Mouse (Mus musculus) colon, adult 2 months (tissue): ENCODE data around the gene Zfp384. TPM values are rescaled to one million over a fixed set of nuclear protein-coding genes. Genes with fewer than 3 reads are reported as not detected.

Source experiments
- polyA plus RNA-seq: library from polyadenylated mRNA; depleted of rRNA; stranded (reverse); fragments of >200 nt; gene quantifications from 2 replicates; pipeline ENCODE4 v1.2.3, GENCODE M21; 2012; rRNA removed

Zfp384 gene
- 59.4 and 64.6 TPM in 2 replicates for polyA plus RNA-seq

GRCm38 (mm10) chr6:125009129-125009180 is at the start of gene Zfp384:
TSS of gene Zfp384 (plus strand) at chr6:125009145.

GRCm38 (mm10) chr6:124965088-124965719 is 43.7 kb upstream of the Zfp384 start, which contains the start of gene Cops7a:
TSS of gene Cops7a (minus strand) at chr6:124965538.

GRCm38 (mm10) chr6:124996551-124997501 is 12.1 kb upstream of the Zfp384 start, which contains the start of gene Pianp:
TSS of gene Pianp (plus strand) at chr6:124996694.

GRCm38 (mm10) chr6:125039533-125040153 is 30.7 kb downstream of the Zfp384 start, which contains the start of gene Ing4:
TSS of gene Ing4 (plus strand) at chr6:125039760.

GRCm38 (mm10) chr6:125049678-125050077 is 40.7 kb downstream of the Zfp384 start, which contains the start of gene Acrbp:
TSS of gene Acrbp (plus strand) at chr6:125049689.

GRCm38 (mm10) chr6:125067571-125067995 is 58.6 kb downstream of the Zfp384 start, which contains the start of gene Lpar5:
TSS of gene Lpar5 (plus strand) at chr6:125067920.

Other genes starting within 250 kb of the Zfp384 start
- 8.6 and 8.8 TPM in 2 replicates for gene Eno2, start 239.5 kb upstream of the Zfp384 start, polyA plus RNA-seq
- gene Lrrc23, start 229.4 kb upstream of the Zfp384 start, polyA plus RNA-seq, result 0.40 and 0.79 TPM in 2 replicates
- gene Spsb2, start 200.5 kb upstream of the Zfp384 start, polyA plus RNA-seq, result 39.0 and 41.2 TPM in 2 replicates
- gene Tpi1, start 194.8 kb upstream of the Zfp384 start, polyA plus RNA-seq, result 442 and 514 TPM in 2 replicates
- 66.9 and 70.4 TPM in 2 replicates for gene Usp5, start 179.7 kb upstream of the Zfp384 start, polyA plus RNA-seq
- 38.3 and 47.5 TPM in 2 replicates for gene Cdca3, start 179.6 kb upstream of the Zfp384 start, polyA plus RNA-seq
- gene Gnb3, start 168.9 kb upstream of the Zfp384 start, polyA plus RNA-seq, result 0.21 and 0.29 TPM in 2 replicates
- gene P3h3, start 151.4 kb upstream of the Zfp384 start, polyA plus RNA-seq, result 25.9 and 26.2 TPM in 2 replicates
- 2.3 and 2.7 TPM in 2 replicates for gene Gpr162, start 145.2 kb upstream of the Zfp384 start, polyA plus RNA-seq
- 2.7 and 3.0 TPM in 2 replicates for gene Cd4, start 120.9 kb upstream of the Zfp384 start, polyA plus RNA-seq
- 2.7 and 4.0 TPM in 2 replicates for gene Lag3, start 97.4 kb upstream of the Zfp384 start, polyA plus RNA-seq
- gene Ptms, start 89.0 kb upstream of the Zfp384 start, polyA plus RNA-seq, result 894 and 1,886 TPM in 2 replicates
- 357 and 413 TPM in 2 replicates for gene Mlf2, start 77.8 kb upstream of the Zfp384 start, polyA plus RNA-seq
- gene Cops7a, start 43.6 kb upstream of the Zfp384 start, polyA plus RNA-seq, result 206 and 213 TPM in 2 replicates
- 8.4 and 8.6 TPM in 2 replicates for gene Pianp, start 12.5 kb upstream of the Zfp384 start, polyA plus RNA-seq
- 37.5 and 37.7 TPM in 2 replicates for gene Ing4, start 30.6 kb downstream of the Zfp384 start, polyA plus RNA-seq
- gene Acrbp, start 40.5 kb downstream of the Zfp384 start, polyA plus RNA-seq, result 17.7 and 24.1 TPM in 2 replicates
- 71.9 and 87.7 TPM in 2 replicates for gene Lpar5, start 58.8 kb downstream of the Zfp384 start, polyA plus RNA-seq
- 88.5 and 103 TPM in 2 replicates for gene Chd4, start 86.8 kb downstream of the Zfp384 start, polyA plus RNA-seq
- gene Nop2, start 122.8 kb downstream of the Zfp384 start, polyA plus RNA-seq, result 10.6 and 15.0 TPM in 2 replicates
- gene Iffo1, start 136.1 kb downstream of the Zfp384 start, polyA plus RNA-seq, result 13.1 and 18.1 TPM in 2 replicates
- 3,801 and 3,939 TPM in 2 replicates for gene Gapdh, start 157.3 kb downstream of the Zfp384 start, polyA plus RNA-seq
- 55.4 and 66.7 TPM in 2 replicates for gene Ncapd2, start 182.6 kb downstream of the Zfp384 start, polyA plus RNA-seq
- gene Mrpl51, start 182.7 kb downstream of the Zfp384 start, polyA plus RNA-seq, result 61.8 and 98.5 TPM in 2 replicates
- 13.8 and 17.6 TPM in 2 replicates for gene Vamp1, start 206.4 kb downstream of the Zfp384 start, polyA plus RNA-seq
- 25.7 and 34.2 TPM in 2 replicates for gene Tapbpl, start 222.7 kb downstream of the Zfp384 start, polyA plus RNA-seq
- 1.7 and 2.4 TPM in 2 replicates for gene Cd27, start 227.9 kb downstream of the Zfp384 start, polyA plus RNA-seq